Mouse (Mus musculus) cerebellum, adult 9-11 months (tissue): ENCODE data around the gene Trim65.

Source experiments
- DNase-seq: peaks from one replicate; pipeline ENCODE4 v3.0.0; 2022

Trim65 gene

GRCm38 (mm10) chr11:116087194-116088130 is 43.5 kb downstream of the Trim65 start:
- DNase-seq: peak; percentile 89

- DNase-seq: peak; percentile 100
Measured at GRCm38 (mm10) chr11:116086258-116087193, 44.4 kb downstream of the Trim65 start, which contains the start of gene Wbp2. TSS of gene Wbp2 (minus strand) at chr11:116086995.

DNA sequence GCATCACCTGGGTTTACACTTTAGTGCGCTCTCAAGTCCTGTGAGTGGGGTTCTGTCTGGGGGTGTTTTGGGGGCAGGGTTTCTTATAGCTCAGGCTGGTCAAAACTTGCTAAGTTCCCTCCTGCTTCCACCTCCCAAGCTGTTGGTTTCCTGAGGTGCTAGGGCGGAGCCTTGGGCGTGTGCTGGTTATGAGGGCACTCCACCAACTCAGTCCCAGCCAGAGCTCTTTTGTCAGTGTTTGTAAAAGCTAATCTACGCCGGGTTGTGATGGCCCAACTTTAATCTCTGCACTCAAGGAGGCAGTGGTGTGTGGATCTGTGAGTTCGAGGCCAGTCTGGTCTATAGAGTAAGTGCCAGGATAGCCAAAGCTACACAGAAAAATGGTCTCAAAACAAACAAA is 46.8 kb downstream of the Trim65 start:
- peak; percentile 48 for DNase-seq

DNA sequence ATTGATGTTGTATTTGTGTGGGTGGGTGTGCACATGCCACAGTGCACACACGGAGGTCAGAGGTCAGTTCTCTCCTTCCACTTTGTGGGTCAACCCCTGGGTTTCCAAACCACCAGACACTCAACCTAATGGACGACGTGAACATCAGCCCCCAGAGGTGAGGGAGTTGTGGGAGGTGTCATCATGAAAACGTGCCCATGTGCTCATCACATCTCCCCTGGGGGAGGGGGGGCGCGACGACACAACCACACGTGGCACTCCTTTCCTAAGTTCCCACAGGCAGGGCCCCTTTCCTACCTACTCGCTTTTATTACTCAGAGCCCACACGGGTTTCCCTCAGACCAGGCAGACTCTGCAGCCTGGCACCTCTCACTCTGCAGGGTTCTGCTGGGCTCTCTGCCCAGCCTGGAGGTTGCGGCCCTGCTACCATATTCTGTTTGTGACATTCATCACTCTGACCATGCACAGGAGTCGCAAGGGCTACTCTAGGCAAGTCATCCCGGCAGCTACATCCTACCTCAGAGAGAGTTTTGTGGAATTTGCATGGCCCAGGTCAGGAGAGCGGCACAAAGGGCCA is 47.7 kb downstream of the Trim65 start:
- peak; percentile 67 for DNase-seq

DNA sequence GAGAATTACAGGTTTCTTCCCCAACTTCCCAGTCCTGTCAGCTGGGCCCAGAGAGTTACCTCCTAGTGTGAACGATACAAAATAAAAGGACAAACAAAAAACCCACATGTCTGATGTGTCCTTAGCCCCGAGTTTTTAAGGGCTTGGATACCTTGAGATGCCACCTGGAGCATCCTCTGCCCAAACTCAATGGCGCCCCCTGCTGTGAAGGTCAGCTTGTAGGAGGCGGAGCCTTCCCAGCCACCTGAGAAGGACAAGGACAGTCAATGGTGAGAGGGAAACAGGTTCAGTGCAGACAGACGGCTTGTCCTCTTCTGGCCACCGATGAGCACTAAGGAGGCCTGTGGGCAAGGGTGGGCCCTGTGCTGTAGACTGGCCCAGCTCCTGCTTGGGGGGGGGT is 49.8 kb downstream of the Trim65 start:
- peak; percentile 81 for DNase-seq

DNA sequence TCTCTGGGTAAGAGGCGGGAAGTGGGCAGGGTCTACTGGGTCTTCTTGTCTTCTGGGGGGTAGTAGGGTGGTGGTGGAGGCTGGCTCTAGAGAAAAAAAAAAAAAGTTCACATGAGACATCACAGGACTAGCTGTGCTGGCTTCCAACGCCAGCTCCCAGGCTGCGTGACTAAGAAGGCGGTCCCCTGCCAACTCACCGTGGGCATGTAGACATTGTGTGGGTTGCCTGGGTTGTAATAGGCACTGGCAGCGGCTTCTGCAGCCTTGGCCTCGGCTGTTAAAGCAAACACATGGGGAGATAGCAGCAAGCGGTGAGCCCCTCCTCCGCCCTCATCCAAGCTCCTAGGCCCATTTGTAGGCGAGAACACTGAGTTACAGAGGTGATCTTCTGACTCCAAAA is 51.4 kb downstream of the Trim65 start:
- DNase-seq: peak; percentile 75

- peak; percentile 63 for DNase-seq
Measured at GRCm38 (mm10) chr11:116078676-116079320, 52.1 kb downstream of the Trim65 start.

GRCm38 (mm10) chr11:116078221-116078620 is 52.7 kb downstream of the Trim65 start:
- DNase-seq: peak; percentile 71

DNA sequence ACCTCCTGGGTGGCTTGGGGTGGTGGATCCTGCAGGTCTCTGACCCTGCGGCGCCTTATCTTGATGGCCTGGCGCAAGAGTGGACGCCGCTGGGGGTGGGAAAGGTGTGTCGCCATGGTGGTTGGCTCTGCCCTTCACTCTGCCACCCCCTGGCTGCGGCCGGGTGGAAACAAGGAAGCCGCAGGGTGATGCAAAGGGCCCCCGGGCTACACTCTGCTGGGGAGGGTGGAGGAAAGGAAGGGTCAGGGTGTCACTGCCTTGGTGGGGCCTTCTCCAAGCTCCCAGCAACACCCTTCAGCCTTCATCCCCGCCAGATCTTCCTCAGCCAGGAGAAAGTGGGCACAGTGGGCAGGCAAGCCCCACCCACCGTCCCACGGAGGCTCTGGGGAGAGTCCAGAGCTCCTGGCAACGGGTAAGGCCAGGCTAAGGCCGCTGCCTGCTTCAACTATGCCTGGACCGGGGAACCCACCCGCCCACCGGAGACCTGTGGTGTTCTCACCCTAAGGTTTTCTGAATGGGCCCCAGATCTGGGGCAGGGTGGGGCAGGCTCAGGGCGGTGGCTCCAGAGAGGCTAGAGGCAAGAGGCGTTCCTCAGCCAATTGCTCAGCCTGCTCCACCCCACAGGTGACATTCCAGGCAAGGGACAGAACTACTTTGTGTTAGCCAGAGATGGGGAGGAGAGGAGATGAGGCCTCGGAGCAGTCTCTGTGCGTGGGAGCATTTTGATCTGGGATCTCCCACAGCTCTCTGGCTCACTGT is 53.3 kb downstream of the Trim65 start, which contains the start of gene Unc13d:
Unc13d (minus strand) TSS at position 516 of the 759 bp plus-strand sequence.
- peak; percentile 65 for DNase-seq

- peak; percentile 37 for DNase-seq
Measured at GRCm38 (mm10) chr11:116076836-116077235, 54.1 kb downstream of the Trim65 start.

DNA sequence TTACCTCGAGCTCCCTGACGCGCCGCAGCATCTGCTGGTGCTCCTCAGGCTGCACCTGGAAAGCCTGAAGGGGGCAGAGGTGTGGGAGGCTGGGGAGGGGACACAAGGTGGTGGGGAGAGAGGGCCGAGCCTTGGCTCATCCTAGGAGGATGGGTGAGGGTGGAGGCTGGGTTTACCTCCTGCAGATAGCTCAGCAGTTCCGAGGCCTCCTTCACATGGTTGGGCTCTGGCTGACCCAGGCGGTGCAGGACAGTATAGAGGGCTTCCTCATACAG is 54.7 kb downstream of the Trim65 start:
- peak; percentile 38 for DNase-seq

DNA sequence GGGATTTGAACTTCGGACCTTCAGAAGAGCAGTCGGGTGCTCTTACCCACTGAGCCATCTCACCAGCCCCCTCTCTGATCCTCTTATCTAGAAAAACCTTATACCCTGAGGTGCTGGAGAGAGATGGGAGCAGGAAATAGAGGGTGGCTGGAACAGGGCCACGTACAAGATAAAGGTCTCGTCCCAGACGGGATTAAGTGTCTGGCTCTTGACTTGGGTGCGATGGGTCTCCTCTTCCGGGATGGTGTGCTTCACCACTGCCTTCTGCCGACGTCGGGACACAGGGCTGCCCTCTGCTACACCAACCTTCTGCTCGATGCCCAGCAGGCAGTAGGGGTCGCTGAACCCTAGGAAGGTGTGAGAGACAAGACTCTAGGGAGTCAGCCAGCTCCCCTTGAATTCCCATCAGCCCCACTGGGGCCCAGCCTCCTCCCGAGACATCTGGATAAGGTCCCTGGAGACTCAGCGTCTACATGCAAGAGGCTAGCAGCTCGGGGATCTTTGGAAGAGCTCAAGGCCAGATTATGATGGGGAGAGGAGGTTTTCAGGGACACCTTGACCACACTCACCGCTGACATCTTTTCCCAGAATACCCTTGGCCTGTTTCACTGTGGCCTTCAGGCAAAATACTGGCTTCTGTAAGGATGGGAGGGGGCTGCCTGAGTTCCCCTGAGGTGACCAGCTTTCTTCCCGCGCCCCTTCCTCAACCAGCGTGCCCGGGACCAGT is 55.2 kb downstream of the Trim65 start:
- peak; percentile 43 for DNase-seq

DNA sequence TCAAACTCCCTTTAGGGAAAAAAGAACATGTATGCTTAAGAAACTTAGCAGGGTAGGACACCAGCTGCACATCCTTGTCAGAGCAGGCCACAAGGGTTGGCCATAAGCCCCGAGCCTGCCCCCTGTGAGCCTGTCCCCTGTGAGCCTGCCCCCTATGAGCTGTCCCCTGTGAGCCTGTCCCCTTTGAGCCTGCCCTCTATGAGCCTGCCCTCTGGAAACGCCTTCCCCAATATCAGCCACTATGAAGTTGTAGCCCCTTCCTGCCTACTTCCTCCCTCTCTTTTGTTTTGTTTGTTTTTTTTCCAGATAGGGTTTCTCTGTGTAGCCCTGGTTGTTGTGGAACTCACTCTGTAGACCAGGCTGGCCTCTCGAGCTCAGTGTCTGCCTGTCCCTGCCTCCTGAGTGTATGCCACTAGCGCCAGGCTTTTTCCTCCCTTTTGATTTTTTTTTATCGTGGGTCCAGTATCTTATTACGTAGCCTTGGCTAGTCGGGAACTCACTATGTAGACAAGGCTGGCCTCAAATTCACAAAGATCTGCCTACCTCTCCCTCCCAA is 56.4 kb downstream of the Trim65 start:
- no peak for DNase-seq

GRCm38 (mm10) chr11:116072608-116073007 is 58.3 kb downstream of the Trim65 start:
- DNase-seq: peak; percentile 22
